Mouse (Mus musculus): ENCODE measurements around the gene Ank3. TPM values are rescaled to one million over a fixed set of nuclear protein-coding genes. Genes with fewer than 3 reads are reported as not detected.
"Not testable (repeated sequence)": the region's sequence is repeated elsewhere in the genome, so short reads cannot be mapped to it uniquely, and the experiment has no call there.

Gene Ank3
- polyA plus RNA-seq (2012; rRNA removed) (2.0 and 3.1 TPM in 2 replicates), polyA plus RNA-seq (2014; fragmentation: Nextera tagmentation; extraction: Ambion mirVana) (5.3 and 5.7 TPM in 2 replicates)

DNA sequence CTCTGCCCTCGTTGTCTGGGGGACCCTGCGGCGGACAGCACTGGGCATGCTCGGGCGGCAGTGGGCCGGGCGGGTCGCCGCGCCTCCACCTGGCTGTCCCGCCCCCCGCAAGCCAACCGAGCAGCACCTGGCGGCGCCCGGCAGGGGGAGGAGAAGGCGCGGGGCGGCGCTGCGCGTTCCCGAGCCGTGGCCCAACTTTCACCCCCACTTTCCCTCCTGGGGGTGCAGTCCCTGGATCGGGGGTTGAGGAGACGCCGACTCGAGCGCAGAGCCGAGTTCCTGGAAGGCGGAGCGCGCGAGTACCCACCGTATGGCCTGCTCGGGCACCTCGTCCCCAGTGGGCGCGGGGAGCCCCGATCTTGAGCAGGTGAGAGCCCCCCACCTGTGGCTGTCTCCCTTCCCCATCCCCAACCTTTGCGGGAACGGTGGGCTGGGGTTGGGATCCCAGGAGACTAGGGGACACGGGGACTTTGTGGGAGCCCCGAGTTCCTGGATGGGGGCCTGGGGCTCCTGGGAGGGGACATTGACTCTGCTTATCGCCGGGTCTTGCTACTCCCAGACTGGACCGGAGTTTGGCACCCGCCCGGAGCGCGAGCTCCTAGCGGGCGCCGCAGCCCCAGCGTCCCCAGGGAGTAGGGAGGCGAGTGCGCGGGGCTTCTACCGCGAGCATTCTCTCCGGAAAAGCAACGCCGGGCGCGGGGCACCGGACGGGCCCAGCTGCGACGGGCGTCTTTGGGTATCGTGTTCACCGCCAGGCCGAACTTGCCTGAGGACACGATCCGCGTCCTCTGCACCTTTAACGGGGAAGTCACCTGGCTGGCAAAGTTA, at the start of gene Ank3:
Ank3 (plus strand) TSS at position 11 of the 828 bp plus-strand sequence.
- H3K9me3 ChIP-seq (ENCODE audit: control insufficient read depth, low read length), result no peaks in the 10 kb centered on the region
- peak within 1 kb of the TSS; percentile 56 for H3K4me2 ChIP-seq (ENCODE audit: low read depth)
- ATAC-seq (ENCODE audit: insufficient read depth) (no peak), DNase-seq (ENCODE audit: low read depth in 3 of 3, low spot score in 3 of 3) (no peak)
- TF ChIP-seq EP300 (IDR thresholded peaks at IDR 0.05; ENCODE audit: low read depth), result no peak
- no peak for TF ChIP-seq CTCF (IDR thresholded peaks at IDR 0.05; ENCODE audit: low read depth)
- 2% methylated on average over 74 of the region's 77 CpGs for WGBS (ENCODE audit: insufficient replicate concordance)
- no peaks in the 10 kb centered on the region for H3K36me3 ChIP-seq (replicated peaks; ENCODE audit: control insufficient read depth, insufficient read depth, low read depth)
- H3K27me3 ChIP-seq (ENCODE audit: control insufficient read depth, insufficient read depth, low read length), result peaks cover 29% of the 10 kb centered on the region
- H3K9ac ChIP-seq (replicated peaks), result no peak within 1 kb of the TSS
- H3K4me1 ChIP-seq (replicated peaks; ENCODE audit: control insufficient read depth in 2 of 2, insufficient read depth in 2 of 2, low read length in 1 of 2), result no peaks in the 10 kb centered on the region
- no peak within 1 kb of the TSS for H3K27ac ChIP-seq
- peak within 1 kb of the TSS; percentile 40 to 51 for H3K4me3 ChIP-seq (ENCODE audit: insufficient read depth in 1 of 2, low read depth in 2 of 2, low read length in 2 of 2)

DNA sequence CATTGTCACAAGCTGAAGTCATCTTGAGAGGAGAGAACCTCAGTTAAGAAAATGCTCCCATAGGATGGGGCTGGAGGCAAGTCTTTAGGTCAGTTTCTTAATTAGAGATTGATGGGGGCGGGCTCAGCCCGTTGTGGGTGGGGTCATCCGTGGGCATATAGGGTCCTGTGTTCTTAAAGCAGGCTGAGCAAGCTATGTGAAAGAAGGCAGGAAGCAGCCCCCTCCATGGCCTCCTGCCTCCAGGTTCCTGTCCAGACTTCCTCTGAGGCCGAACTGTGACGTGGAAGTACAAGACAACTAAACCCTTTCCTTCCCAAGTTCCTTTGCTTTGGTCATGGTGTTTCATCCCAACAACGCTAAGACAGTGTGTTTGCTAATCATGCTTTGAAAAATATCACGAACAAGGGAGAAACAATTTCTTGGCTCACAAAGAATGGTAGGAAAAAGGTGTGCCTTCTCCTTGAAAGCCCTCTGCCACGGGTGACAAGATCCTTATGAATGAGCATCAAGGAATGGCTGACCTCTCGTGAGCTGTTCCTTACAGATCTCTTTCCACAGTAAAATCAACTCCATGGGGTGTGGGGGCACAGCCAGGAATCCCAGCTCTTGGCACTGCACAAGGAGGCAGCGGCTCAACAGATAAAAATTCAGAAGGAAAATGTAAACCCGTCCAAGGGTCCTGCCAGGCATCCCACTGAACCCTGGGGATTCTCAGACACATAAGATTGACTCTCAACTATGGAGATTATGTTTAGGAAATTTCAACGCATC, 47.3 kb upstream of the Ank3 start:
- 3% methylated on average over 12 of the region's 12 CpGs for WGBS (ENCODE audit: insufficient replicate concordance)
- peaks cover 51% of the 10 kb centered on the region for H3K36me3 ChIP-seq (replicated peaks; ENCODE audit: control insufficient read depth, insufficient read depth, low read depth)
- peak overlapping the region; percentile 27; the same call in 1 of the 2 replicates for H3K27ac ChIP-seq
- no peak for ATAC-seq (ENCODE audit: insufficient read depth)
- peaks cover 10 to 29% of the 10 kb centered on the region in 2 experiments; a peak in 3 of 4 replicates for H3K4me1 ChIP-seq (replicated peaks; ENCODE audit: control insufficient read depth in 2 of 2, insufficient read depth in 2 of 2, low read length in 1 of 2)
- TF ChIP-seq CTCF (IDR thresholded peaks at IDR 0.05; ENCODE audit: low read depth), result no peak
- no peak for TF ChIP-seq EP300 (IDR thresholded peaks at IDR 0.05; ENCODE audit: low read depth)
- H3K9ac ChIP-seq (replicated peaks), result peak overlapping the region; percentile 99
- DNase-seq (ENCODE audit: low read depth in 3 of 3, low spot score in 3 of 3), result peak in 1 of 3 experiments; percentile 26
- H3K9me3 ChIP-seq (ENCODE audit: control insufficient read depth, low read length), result no peaks in the 10 kb centered on the region
- peak overlapping the region; percentile 91 to 93 for H3K4me3 ChIP-seq (ENCODE audit: insufficient read depth in 1 of 2, low read depth in 2 of 2, low read length in 2 of 2)
- H3K4me2 ChIP-seq (ENCODE audit: low read depth), result peak overlapping the region; percentile 83
- no peaks in the 10 kb centered on the region for H3K27me3 ChIP-seq (ENCODE audit: control insufficient read depth, insufficient read depth, low read length)

DNA sequence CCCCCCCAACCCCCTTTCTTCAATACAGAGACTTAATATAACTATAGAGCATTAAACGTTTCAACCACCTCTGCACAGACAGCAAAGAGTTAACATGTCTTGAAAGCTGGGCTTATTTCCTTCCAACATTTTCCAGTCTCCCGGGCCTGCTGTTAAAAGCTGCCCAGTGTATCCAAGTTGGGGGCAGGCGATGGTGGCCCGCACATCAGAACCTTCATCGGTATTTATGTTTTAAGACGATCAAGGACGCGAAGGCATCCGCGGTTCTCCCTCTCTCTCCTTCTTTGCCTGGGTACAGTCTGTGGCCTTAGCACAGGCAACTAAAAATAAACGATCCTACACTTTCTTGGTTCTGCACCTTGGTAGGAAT, 46.7 kb upstream of the Ank3 start:
- H3K27ac ChIP-seq, result peak overlapping the region; percentile 27
- H3K9me3 ChIP-seq (ENCODE audit: control insufficient read depth, low read length), result no peaks in the 10 kb centered on the region
- H3K4me3 ChIP-seq (ENCODE audit: insufficient read depth in 1 of 2, low read depth in 2 of 2, low read length in 2 of 2), result peak overlapping the region; percentile 91 to 93
- H3K36me3 ChIP-seq (replicated peaks; ENCODE audit: control insufficient read depth, insufficient read depth, low read depth), result peaks cover 45% of the 10 kb centered on the region
- no peaks in the 10 kb centered on the region for H3K27me3 ChIP-seq (ENCODE audit: control insufficient read depth, insufficient read depth, low read length)
- H3K4me2 ChIP-seq (ENCODE audit: low read depth), result peak overlapping the region; percentile 83
- TF ChIP-seq EP300 (IDR thresholded peaks at IDR 0.05; ENCODE audit: low read depth) (no peak), CTCF (IDR thresholded peaks at IDR 0.05; ENCODE audit: low read depth) (no peak)
- peaks cover 10 to 29% of the 10 kb centered on the region in 2 experiments; a peak in 3 of 4 replicates for H3K4me1 ChIP-seq (replicated peaks; ENCODE audit: control insufficient read depth in 2 of 2, insufficient read depth in 2 of 2, low read length in 1 of 2)
- WGBS (ENCODE audit: insufficient replicate concordance), result under 1% methylated on average over 11 of the region's 11 CpGs
- peak overlapping the region; percentile 99 for H3K9ac ChIP-seq (replicated peaks)
- ATAC-seq (ENCODE audit: insufficient read depth) (no peak), DNase-seq (ENCODE audit: low read depth in 3 of 3, low spot score in 3 of 3) (no peak)

DNA sequence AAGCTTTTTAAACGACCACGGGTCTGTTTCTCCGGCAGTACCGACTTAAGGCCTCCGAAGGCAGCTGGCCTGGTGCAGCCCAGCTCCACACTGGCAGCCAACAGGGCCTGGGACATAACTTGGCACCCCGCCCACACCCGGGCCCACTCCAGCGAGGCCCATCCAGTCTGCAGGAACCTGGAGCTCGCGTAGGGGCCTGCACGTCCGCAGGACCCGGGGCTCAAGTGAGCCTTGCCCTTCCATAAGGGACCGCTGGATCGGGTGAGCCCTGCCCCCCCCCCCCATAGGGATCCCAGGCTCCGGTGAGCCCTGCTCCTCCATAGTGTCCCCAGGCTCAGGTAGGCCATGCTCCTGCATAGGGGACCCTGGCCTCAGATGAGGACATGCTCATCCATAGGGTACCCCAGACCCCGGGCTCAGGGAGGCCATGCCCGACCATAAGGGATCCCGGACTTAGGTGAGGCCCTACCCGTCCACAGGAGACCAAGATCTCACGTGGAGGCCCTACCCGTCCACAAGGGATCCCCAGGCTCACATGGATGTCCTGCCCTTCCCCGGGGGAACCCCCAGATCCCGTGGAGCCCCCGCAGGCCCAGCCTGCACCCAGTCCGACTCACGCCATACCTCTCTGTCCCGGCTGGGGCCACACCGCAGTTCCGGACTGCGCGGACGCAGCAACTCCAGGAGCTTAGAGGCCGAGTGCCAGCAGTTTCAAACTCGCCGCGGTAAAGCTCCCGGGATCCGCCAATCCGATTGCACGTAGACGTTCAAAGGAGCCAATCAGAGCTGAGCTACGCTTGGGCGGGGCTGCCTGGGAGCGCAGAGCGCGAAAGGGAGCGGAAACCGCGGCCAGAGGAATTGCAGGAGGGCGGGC, 46.1 kb upstream of the Ank3 start, which contains the start of gene Cdk1:
Cdk1 (minus strand) TSS at position 727 of the 874 bp plus-strand sequence.
- DNase-seq (ENCODE audit: low read depth in 3 of 3, low spot score in 3 of 3) (peak; percentile 93 to 94 (median 94)), ATAC-seq (ENCODE audit: insufficient read depth) (peak; percentile 94)
- peaks cover 10 to 29% of the 10 kb centered on the region in 2 experiments; a peak in 3 of 4 replicates for H3K4me1 ChIP-seq (replicated peaks; ENCODE audit: control insufficient read depth in 2 of 2, insufficient read depth in 2 of 2, low read length in 1 of 2)
- H3K27me3 ChIP-seq (ENCODE audit: control insufficient read depth, insufficient read depth, low read length), result no peaks in the 10 kb centered on the region
- no peaks in the 10 kb centered on the region for H3K9me3 ChIP-seq (ENCODE audit: control insufficient read depth, low read length)
- H3K4me3 ChIP-seq (ENCODE audit: insufficient read depth in 1 of 2, low read depth in 2 of 2, low read length in 2 of 2), result peak within 1 kb of the TSS; percentile 91 to 93
- TF ChIP-seq EP300 (IDR thresholded peaks at IDR 0.05; ENCODE audit: low read depth), result no peak
- no peak for TF ChIP-seq CTCF (IDR thresholded peaks at IDR 0.05; ENCODE audit: low read depth)
- peak within 1 kb of the TSS; percentile 99 for H3K9ac ChIP-seq (replicated peaks)
- peak within 1 kb of the TSS; percentile 83 for H3K4me2 ChIP-seq (ENCODE audit: low read depth)
- under 1% methylated on average over 51 of the region's 51 CpGs for WGBS (ENCODE audit: insufficient replicate concordance)
- H3K36me3 ChIP-seq (replicated peaks; ENCODE audit: control insufficient read depth, insufficient read depth, low read depth), result peaks cover 39% of the 10 kb centered on the region
- H3K27ac ChIP-seq, result peak within 1 kb of the TSS; percentile 71

DNA sequence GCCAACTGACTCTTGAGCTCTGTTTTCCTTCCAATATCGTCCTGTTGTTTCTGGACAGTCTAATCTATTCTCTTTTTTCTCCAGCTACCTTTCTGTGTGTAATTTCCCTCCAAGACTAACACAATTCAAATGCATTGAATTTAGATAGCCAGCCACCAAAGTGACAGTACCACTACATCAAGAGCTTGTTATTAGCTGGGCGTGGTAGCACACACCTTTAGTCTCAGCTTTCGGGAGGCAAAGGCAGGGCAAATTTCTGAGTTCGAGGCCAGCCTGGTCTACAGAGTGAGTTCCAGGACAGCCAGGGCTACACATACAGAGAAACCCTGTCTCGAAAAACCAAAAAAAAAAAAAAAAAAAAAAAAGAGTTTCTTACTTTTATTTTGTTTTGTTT, 45.5 kb upstream of the Ank3 start:
- peak; percentile 66 for ATAC-seq (ENCODE audit: insufficient read depth)
- H3K4me3 ChIP-seq (ENCODE audit: insufficient read depth in 1 of 2, low read depth in 2 of 2, low read length in 2 of 2), result peak overlapping the region; percentile 44 to 93
- not testable (repeated sequence) for DNase-seq (ENCODE audit: low read depth in 3 of 3, low spot score in 3 of 3); H3K9me3 ChIP-seq (ENCODE audit: control insufficient read depth, low read length); H3K27me3 ChIP-seq (ENCODE audit: control insufficient read depth, insufficient read depth, low read length)
- peaks cover 33% of the 10 kb centered on the region for H3K36me3 ChIP-seq (replicated peaks; ENCODE audit: control insufficient read depth, insufficient read depth, low read depth)
- 9% methylated on average over 5 of the region's 5 CpGs for WGBS (ENCODE audit: insufficient replicate concordance)
- peaks cover 10 to 29% of the 10 kb centered on the region in 2 experiments; a peak in 3 of 4 replicates for H3K4me1 ChIP-seq (replicated peaks; ENCODE audit: control insufficient read depth in 2 of 2, insufficient read depth in 2 of 2, low read length in 1 of 2)
- peak overlapping the region; percentile 60 for H3K9ac ChIP-seq (replicated peaks)
- H3K27ac ChIP-seq, result peak overlapping the region; percentile 71
- peak overlapping the region; percentile 58 for H3K4me2 ChIP-seq (ENCODE audit: low read depth)
